Mouse (Mus musculus) MEL (cell line): ENCODE measurements at regions not wholly inside any gene's neighbourhood (a gene's known extent, or its start where the extent isn't known, plus 50 kb on each side); places are given as distances from the start of the nearest gene placed in this dataset.

Experiments
- DNase-seq: peaks from one replicate; pipeline ENCODE4 v3.0.0; 2011; ENCODE audit warnings: low read depth, low spot score
- H3K27ac ChIP-seq: 2 replicates; pipeline ENCODE4 v1.5.1; 2012; ENCODE audit warnings: low read depth, mild to moderate bottlenecking, control low read depth, low read length, moderate library complexity; ENCODE audit not compliant: control insufficient read depth
- H3K27me3 ChIP-seq, 2 experiments: fragments of 150-350 bp in 1 of 2; sonication (generic) in 1 of 2; 2 replicates each; pipeline ENCODE4 v1.6.1; 2012; ENCODE audit warnings: low read length in 2 of 2, mild to moderate bottlenecking in 2 of 2, improper control_type of control experiment in 1 of 2, moderate library complexity in 1 of 2; ENCODE audit not compliant: insufficient read depth in 2 of 2, control insufficient read depth in 1 of 2
- H3K36me3 ChIP-seq, 2 experiments: 2 replicates each; pipeline ENCODE4 v1.6.1; 2012 to 2014; ENCODE audit warnings: low read length in 2 of 2, improper control_type of control experiment in 1 of 2, inconsistent platforms in 1 of 2, mild to moderate bottlenecking in 1 of 2; ENCODE audit not compliant: insufficient read depth in 2 of 2, control insufficient read depth in 1 of 2
- H3K4me1 ChIP-seq, 2 experiments: fragments of 150-350 bp in 1 of 2; sonication (generic) in 1 of 2; 2 replicates each; pipeline ENCODE4 v1.6.1; 2012; ENCODE audit warnings: low read length in 2 of 2, improper control_type of control experiment in 1 of 2, mild to moderate bottlenecking in 1 of 2; ENCODE audit not compliant: insufficient read depth in 2 of 2, control insufficient read depth in 1 of 2
- H3K4me3 ChIP-seq, 2 experiments: fragments of 150-350 bp in 1 of 2; sonication (generic) in 1 of 2; 2 replicates each; pipeline ENCODE4 v1.5.1; 2012; ENCODE audit warnings: low read depth in 2 of 2, low read length in 2 of 2, mild to moderate bottlenecking in 2 of 2, moderate library complexity in 2 of 2, control low read depth in 1 of 2, improper control_type of control experiment in 1 of 2; ENCODE audit not compliant: control insufficient read depth in 1 of 2, insufficient read depth in 1 of 2
- H3K79me2 ChIP-seq: 2 replicates; pipeline ENCODE4 v1.6.1; 2012; ENCODE audit warnings: mild to moderate bottlenecking, low read length, moderate library complexity; ENCODE audit not compliant: control insufficient read depth, poor library complexity, insufficient read depth
- H3K9ac ChIP-seq: 2 replicates; pipeline ENCODE4 v1.6.1; 2012; ENCODE audit warnings: low read depth, mild to moderate bottlenecking, control low read depth, low read length, moderate library complexity; ENCODE audit not compliant: control insufficient read depth, poor library complexity, severe bottlenecking
- H3K9me3 ChIP-seq: fragments of 150-350 bp; sonication (generic); replicated peaks from 2 replicates; pipeline ENCODE4 v1.6.1; 2012; ENCODE audit warnings: mild to moderate bottlenecking, low read length, improper control_type of control experiment, moderate library complexity; ENCODE audit not compliant: insufficient read depth
- BHLHE40 ChIP-seq: IDR thresholded peaks from 2 replicates; pipeline ENCODE4 v1.6.1; 2012; ENCODE audit warnings: low read depth, mild to moderate bottlenecking, inconsistent platforms, low read length, improper control_type of control experiment, borderline replicate concordance
- CHD1 ChIP-seq: IDR thresholded peaks from 2 replicates; pipeline ENCODE4 v1.6.1; 2012; ENCODE audit warnings: low read depth, mild to moderate bottlenecking, inconsistent platforms, low read length, improper control_type of control experiment
- CHD2 ChIP-seq: IDR thresholded peaks from 2 replicates; pipeline ENCODE4 v1.6.1; 2011; ENCODE audit warnings: low read length, improper control_type of control experiment
- EP300 ChIP-seq, 2 experiments: IDR thresholded peaks; 2 replicates each; pipeline ENCODE4 v1.6.1; 2011; ENCODE audit warnings: improper control_type of control experiment in 2 of 2, low read length in 2 of 2, low read depth in 1 of 2, mild to moderate bottlenecking in 1 of 2
- ETS1 ChIP-seq: IDR thresholded peaks from 2 replicates; pipeline ENCODE4 v1.6.1; 2012; ENCODE audit warnings: low read depth, mild to moderate bottlenecking, inconsistent platforms, low read length, improper control_type of control experiment, moderate library complexity
- GABPA ChIP-seq: IDR thresholded peaks from 2 replicates; pipeline ENCODE4 v1.6.1; 2012; ENCODE audit warnings: low read depth, mild to moderate bottlenecking, inconsistent platforms, low read length, improper control_type of control experiment, moderate library complexity
- GATA1 ChIP-seq: IDR thresholded peaks from 2 replicates; pipeline ENCODE4 v1.6.1; 2011; ENCODE audit warnings: low read depth, low read length, improper control_type of control experiment
- HCFC1 ChIP-seq: IDR thresholded peaks from 2 replicates; pipeline ENCODE4 v1.6.1; 2012; ENCODE audit warnings: low read depth, mild to moderate bottlenecking, inconsistent platforms, low read length, improper control_type of control experiment, moderate library complexity
- KAT2A ChIP-seq: conservative IDR thresholded peaks from 2 replicates; pipeline ENCODE4 v1.6.1; 2012; ENCODE audit warnings: low read depth, low read length, improper control_type of control experiment, inconsistent platforms
- MAFK ChIP-seq: IDR thresholded peaks from 2 replicates; pipeline ENCODE4 v1.6.1; 2011; ENCODE audit warnings: low read depth, mild to moderate bottlenecking, low read length, improper control_type of control experiment, borderline replicate concordance
- MAX ChIP-seq: IDR thresholded peaks from 2 replicates; pipeline ENCODE4 v1.6.1; 2011; ENCODE audit warnings: low read length, improper control_type of control experiment
- MAZ ChIP-seq: IDR thresholded peaks from 2 replicates; pipeline ENCODE4 v1.6.1; 2012; ENCODE audit warnings: low read depth, mild to moderate bottlenecking, inconsistent platforms, low read length, improper control_type of control experiment
- MEF2A ChIP-seq: IDR thresholded peaks from 2 replicates; pipeline ENCODE4 v1.6.1; 2014; ENCODE audit warnings: low read depth, mild to moderate bottlenecking, inconsistent platforms, low read length, improper control_type of control experiment; ENCODE audit not compliant: poor library complexity, insufficient replicate concordance, severe bottlenecking; ENCODE audit errors: extremely low read depth
- MXI1 ChIP-seq: IDR thresholded peaks from 2 replicates; pipeline ENCODE4 v1.6.1; 2011; ENCODE audit warnings: mild to moderate bottlenecking, low read depth, low read length, improper control_type of control experiment
- MYB ChIP-seq: IDR thresholded peaks from 2 replicates; pipeline ENCODE4 v1.6.1; 2011; ENCODE audit warnings: mild to moderate bottlenecking, low read depth, low read length, improper control_type of control experiment
- NELFE ChIP-seq: IDR thresholded peaks from 2 replicates; pipeline ENCODE4 v1.6.1; 2011; ENCODE audit warnings: low read depth, low read length, improper control_type of control experiment
- NRF1 ChIP-seq: IDR thresholded peaks from 2 replicates; pipeline ENCODE4 v1.6.1; 2014; ENCODE audit warnings: low read depth, mild to moderate bottlenecking, inconsistent platforms, low read length, improper control_type of control experiment, moderate library complexity; ENCODE audit not compliant: poor library complexity, insufficient read depth, severe bottlenecking
- POLR2AphosphoS2 ChIP-seq: IDR thresholded peaks from 2 replicates; pipeline ENCODE4 v1.6.1; 2011; ENCODE audit warnings: low read length, improper control_type of control experiment
- POLR2AphosphoS5 ChIP-seq: IDR thresholded peaks from 2 replicates; pipeline ENCODE4 v1.6.1; 2012; ENCODE audit warnings: low read depth, borderline replicate concordance, mild to moderate bottlenecking, inconsistent platforms, low read length, moderate library complexity, mixed read lengths
- RAD21 ChIP-seq: IDR thresholded peaks from 2 replicates; pipeline ENCODE4 v1.6.1; 2011; ENCODE audit warnings: mild to moderate bottlenecking, low read depth, low read length, improper control_type of control experiment
- SIN3A ChIP-seq: IDR thresholded peaks from 2 replicates; pipeline ENCODE4 v1.6.1; 2012; ENCODE audit warnings: low read length, improper control_type of control experiment, inconsistent platforms
- TBP ChIP-seq: IDR thresholded peaks from 2 replicates; pipeline ENCODE4 v1.8.0; 2011; ENCODE audit warnings: low read depth, low read length, improper control_type of control experiment
- TCF12 ChIP-seq: IDR thresholded peaks from 2 replicates; pipeline ENCODE4 v1.6.1; 2014; ENCODE audit warnings: low read depth, mild to moderate bottlenecking, inconsistent platforms, low read length, improper control_type of control experiment, moderate library complexity
- UBTF ChIP-seq: IDR thresholded peaks from 2 replicates; pipeline ENCODE4 v1.6.1; 2012; ENCODE audit warnings: low read depth, mild to moderate bottlenecking, inconsistent platforms, low read length, improper control_type of control experiment, moderate library complexity, borderline replicate concordance; ENCODE audit not compliant: insufficient read depth
- USF1 ChIP-seq: IDR thresholded peaks from 2 replicates; pipeline ENCODE4 v1.6.1; 2014; ENCODE audit warnings: low read depth, mild to moderate bottlenecking, inconsistent platforms, low read length, improper control_type of control experiment, moderate library complexity
- ZC3H11A ChIP-seq: IDR thresholded peaks from 2 replicates; pipeline ENCODE4 v1.6.1; 2012; ENCODE audit warnings: low read depth, mild to moderate bottlenecking, inconsistent platforms, low read length, improper control_type of control experiment
- ZNF384 ChIP-seq: IDR thresholded peaks from 2 replicates; pipeline ENCODE4 v1.6.1; 2012; ENCODE audit warnings: low read depth, mild to moderate bottlenecking, inconsistent platforms, low read length, improper control_type of control experiment

DNA sequence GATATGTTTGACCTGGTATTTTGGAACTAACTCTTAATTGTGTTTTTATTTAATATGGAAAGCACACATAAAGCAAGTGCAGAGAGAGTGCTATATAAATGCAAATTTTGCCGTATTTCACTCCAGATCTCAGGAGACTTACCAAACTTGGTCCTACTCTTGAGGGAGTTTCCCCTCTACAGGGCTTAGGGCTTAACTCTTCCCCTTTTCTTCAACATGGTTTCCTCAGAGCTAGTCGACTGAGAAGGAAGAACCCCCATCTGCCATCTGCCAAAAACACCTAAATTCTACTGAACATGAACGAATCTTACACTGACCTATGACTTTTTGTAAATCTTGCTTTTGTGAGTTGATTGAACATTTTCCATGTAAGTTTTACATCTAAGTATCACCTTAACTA, 122.8 kb upstream of the Nebl start:
- no peak overlapping the region for H3K9ac ChIP-seq
- H3K27ac ChIP-seq, result no peak overlapping the region
- TF ChIP-seq CHD2 (no peak), TCF12 (no peak), MXI1 (no peak), NRF1 (no peak), USF1 (no peak), BHLHE40 (no peak), TBP (no peak), ZNF384 (no peak), ETS1 (no peak), SIN3A (no peak), MEF2A (no peak), RAD21 (no peak), EP300 (IDR thresholded peaks at IDR 0.05; ENCODE audit: low read depth in 1 of 2, low read length in 2 of 2) (no peak), KAT2A (no peak), UBTF (no peak), GABPA (no peak), ZC3H11A (no peak), GATA1 (no peak), MAZ (no peak), MYB (no peak)
- DNase-seq, result no peak
- no peaks in the 10 kb centered on the region for H3K36me3 ChIP-seq
- no peak overlapping the region for H3K4me3 ChIP-seq
- H3K79me2 ChIP-seq, result no peaks in the 10 kb centered on the region
- H3K9me3 ChIP-seq, result no peaks in the 10 kb centered on the region
- H3K27me3 ChIP-seq, result no peaks in the 10 kb centered on the region
- H3K4me1 ChIP-seq, result no peaks in the 10 kb centered on the region

DNA sequence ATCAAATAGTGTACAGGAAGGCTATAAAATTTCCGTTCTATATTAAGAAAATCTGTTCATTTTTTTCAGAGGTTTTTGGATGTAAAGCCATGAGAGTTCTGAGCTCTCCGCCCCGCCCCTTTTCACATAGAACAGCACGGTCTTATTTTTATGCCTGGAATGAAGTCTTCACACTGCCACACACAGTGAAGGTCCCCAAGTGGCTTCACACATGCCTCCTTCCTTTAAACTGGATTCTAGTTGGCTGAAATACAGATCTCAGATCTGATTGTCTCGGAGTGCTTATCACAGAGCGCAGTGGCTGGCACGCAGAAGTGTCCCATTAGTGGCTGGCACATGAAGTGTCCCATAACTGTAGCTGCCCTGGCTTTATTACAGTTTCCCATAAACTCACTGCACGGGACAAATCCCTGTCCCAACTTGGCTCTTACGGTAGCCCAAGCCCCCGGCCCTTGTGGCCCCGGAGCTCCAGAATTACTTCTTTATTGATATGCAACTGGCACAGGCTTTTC, 122.3 kb upstream of the Nebl start:
- Histone ChIP-seq H3K36me3 (no peaks in the 10 kb centered on the region), H3K4me3 (no peak overlapping the region), H3K9ac (no peak overlapping the region), H3K27me3 (no peaks in the 10 kb centered on the region), H3K9me3 (no peaks in the 10 kb centered on the region), H3K4me1 (no peaks in the 10 kb centered on the region), H3K79me2 (no peaks in the 10 kb centered on the region), H3K27ac (no peak overlapping the region)
- TF ChIP-seq MAZ (no peak), NELFE (no peak), HCFC1 (no peak), CHD2 (no peak), MXI1 (no peak), CHD1 (no peak), MAX (no peak), MAFK (no peak), MYB (no peak), TBP (no peak), POLR2AphosphoS5 (no peak), POLR2AphosphoS2 (no peak), TCF12 (no peak)
- no peak for DNase-seq
